Mouse (Mus musculus): ENCODE measurements at regions not wholly inside any gene's neighbourhood (a gene's known extent, or its start where the extent isn't known, plus 50 kb on each side); places are given as distances from the start of the nearest gene placed in this dataset.

GRCm38 (mm10) chr6:117670792-117671525 lies 170.0 kb upstream of the Zfp637 start:
- Histone ChIP-seq H3K4me2 (replicated peaks; ENCODE audit: low read depth, low read length, severe bottlenecking) (peak overlapping the region; percentile 22), H3K27me3 (ENCODE audit: control insufficient read depth, insufficient read depth, low read length) (no peaks in the 10 kb centered on the region)
- peak; percentile 33 for DNase-seq (ENCODE audit: low spot score)

GRCm38 (mm10) chr6:117675059-117675800 lies 165.8 kb upstream of the Zfp637 start:
- Histone ChIP-seq H3K4me1 (ENCODE audit: control insufficient read depth, insufficient read depth, low read length) (peaks cover 37% of the 10 kb centered on the region), H3K27ac (replicated peaks; ENCODE audit: low read depth, low read length) (no peak overlapping the region), H3K4me2 (replicated peaks; ENCODE audit: low read depth, low read length, severe bottlenecking) (no peak overlapping the region), H3K9me3 (ENCODE audit: control insufficient read depth, low read length) (no peaks in the 10 kb centered on the region), H3K36me3 (ENCODE audit: control insufficient read depth, insufficient read depth, low read length) (no peaks in the 10 kb centered on the region), H3K27me3 (ENCODE audit: control insufficient read depth, insufficient read depth, low read length) (no peaks in the 10 kb centered on the region), H3K9ac (ENCODE audit: low read depth, low read length, severe bottlenecking) (no peak overlapping the region), H3K4me3 (replicated peaks; ENCODE audit: low read length) (no peak overlapping the region)
- DNase-seq (ENCODE audit: low spot score), result no peak
- no peak for TF ChIP-seq POLR2A (IDR thresholded peaks at IDR 0.05; ENCODE audit: borderline replicate concordance, extremely low read depth, insufficient read depth, insufficient read length)
- 61% methylated on average over 15 of the region's 15 CpGs for WGBS
- no peak for ATAC-seq (ENCODE audit: low FRiP score, low read depth)

More at GRCm38 (mm10) chr6:117670792-117671525, 170.0 kb upstream of the Zfp637 start:
- Histone ChIP-seq H3K9me3 (ENCODE audit: control insufficient read depth, low read length) (no peaks in the 10 kb centered on the region), H3K4me3 (replicated peaks; ENCODE audit: low read length) (no peak overlapping the region), H3K36me3 (ENCODE audit: control insufficient read depth, insufficient read depth, low read length) (no peaks in the 10 kb centered on the region), H3K4me1 (ENCODE audit: control insufficient read depth, insufficient read depth, low read length) (peaks cover 22% of the 10 kb centered on the region), H3K27ac (replicated peaks; ENCODE audit: low read depth, low read length) (0 out of 2 replicates have a peak overlapping the region, but pooled peaks have one; percentile 7), H3K9ac (ENCODE audit: low read depth, low read length, severe bottlenecking) (no peak overlapping the region)
- WGBS, result 22% methylated on average over 17 of the region's 17 CpGs
- ATAC-seq (ENCODE audit: low FRiP score, low read depth), result no peak; the same call in 1 of the 2 replicates
- TF ChIP-seq POLR2A (IDR thresholded peaks at IDR 0.05; ENCODE audit: borderline replicate concordance, extremely low read depth, insufficient read depth, insufficient read length), result no peak

DNA sequence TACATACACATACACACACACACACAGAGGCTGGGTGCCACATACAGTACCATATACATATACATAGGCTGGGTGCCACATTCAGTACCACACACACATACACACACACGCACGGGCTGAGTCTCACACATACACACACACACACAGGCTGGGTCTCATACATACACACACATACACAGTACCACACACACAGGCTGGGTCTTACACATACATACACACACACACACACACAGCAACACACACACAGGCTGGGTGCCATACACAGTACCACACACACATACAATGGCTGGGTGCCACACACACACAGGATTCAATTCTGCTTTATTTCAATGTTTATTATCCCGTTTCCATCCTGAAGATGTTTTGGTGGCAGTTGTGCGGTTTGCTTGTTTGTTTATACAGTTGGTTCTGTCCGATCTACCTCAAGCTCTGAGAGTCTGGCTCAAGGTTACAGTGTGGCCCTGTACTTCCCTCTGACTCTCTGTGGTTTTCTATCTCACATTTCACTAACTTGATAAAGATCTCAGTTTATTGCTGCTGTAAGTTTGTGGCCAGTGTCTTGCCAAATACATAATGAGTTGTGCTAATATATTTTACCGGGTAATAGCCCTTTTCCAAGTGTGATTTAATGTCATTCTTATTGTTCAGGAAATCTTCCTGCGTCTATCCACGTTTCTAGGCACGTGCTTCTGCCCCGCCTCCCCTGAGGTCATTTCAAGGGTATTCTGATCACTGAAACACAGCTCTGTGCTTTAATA lies 164.7 kb upstream of the Zfp637 start:
- no peak for DNase-seq (ENCODE audit: low spot score)
- peaks cover 27% of the 10 kb centered on the region for H3K4me1 ChIP-seq (ENCODE audit: control insufficient read depth, insufficient read depth, low read length)
- no peak for TF ChIP-seq POLR2A (IDR thresholded peaks at IDR 0.05; ENCODE audit: borderline replicate concordance, extremely low read depth, insufficient read depth, insufficient read length)
- H3K9ac ChIP-seq (ENCODE audit: low read depth, low read length, severe bottlenecking), result no peak overlapping the region
- no peaks in the 10 kb centered on the region for H3K36me3 ChIP-seq (ENCODE audit: control insufficient read depth, insufficient read depth, low read length)
- WGBS, result 49% methylated on average over 10 of the region's 10 CpGs
- no peak overlapping the region for H3K4me3 ChIP-seq (replicated peaks; ENCODE audit: low read length)
- no peak overlapping the region for H3K4me2 ChIP-seq (replicated peaks; ENCODE audit: low read depth, low read length, severe bottlenecking)
- H3K9me3 ChIP-seq (ENCODE audit: control insufficient read depth, low read length), result no peaks in the 10 kb centered on the region
- ATAC-seq (ENCODE audit: low FRiP score, low read depth), result no peak
- no peaks in the 10 kb centered on the region for H3K27me3 ChIP-seq (ENCODE audit: control insufficient read depth, insufficient read depth, low read length)
- no peak overlapping the region for H3K27ac ChIP-seq (replicated peaks; ENCODE audit: low read depth, low read length)

DNA sequence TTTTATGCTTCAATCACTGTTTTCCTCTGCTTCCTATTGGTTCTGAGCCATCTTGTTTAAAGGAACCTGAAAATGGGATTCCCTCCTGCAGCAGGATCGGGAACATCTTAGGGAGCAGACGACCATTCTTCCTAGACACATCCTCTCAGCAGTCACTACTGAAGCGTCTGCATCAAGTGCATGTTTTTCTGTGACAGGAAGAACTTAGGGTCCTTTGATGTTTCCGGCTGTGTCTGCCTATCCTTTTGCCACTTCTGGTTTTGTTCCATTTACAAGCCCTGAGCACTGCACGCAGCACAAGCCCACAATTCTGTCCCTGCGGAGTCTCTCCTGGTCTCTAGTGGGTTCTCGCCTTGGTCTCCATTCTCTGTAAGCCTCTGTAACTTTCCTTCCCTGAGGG lies 163.9 kb upstream of the Zfp637 start:
- no peaks in the 10 kb centered on the region for H3K9me3 ChIP-seq (ENCODE audit: control insufficient read depth, low read length)
- H3K9ac ChIP-seq (ENCODE audit: low read depth, low read length, severe bottlenecking), result no peak overlapping the region
- 14% methylated on average over 7 of the region's 7 CpGs for WGBS
- TF ChIP-seq POLR2A (IDR thresholded peaks at IDR 0.05; ENCODE audit: borderline replicate concordance, extremely low read depth, insufficient read depth, insufficient read length), result no peak
- no peak overlapping the region for H3K4me2 ChIP-seq (replicated peaks; ENCODE audit: low read depth, low read length, severe bottlenecking)
- no peaks in the 10 kb centered on the region for H3K36me3 ChIP-seq (ENCODE audit: control insufficient read depth, insufficient read depth, low read length)
- peaks cover 22% of the 10 kb centered on the region for H3K4me1 ChIP-seq (ENCODE audit: control insufficient read depth, insufficient read depth, low read length)
- no peak overlapping the region for H3K27ac ChIP-seq (replicated peaks; ENCODE audit: low read depth, low read length)
- no peaks in the 10 kb centered on the region for H3K27me3 ChIP-seq (ENCODE audit: control insufficient read depth, insufficient read depth, low read length)
- no peak overlapping the region for H3K4me3 ChIP-seq (replicated peaks; ENCODE audit: low read length)
- DNase-seq (ENCODE audit: low spot score), result no peak
- ATAC-seq (ENCODE audit: low FRiP score, low read depth), result no peak

DNA sequence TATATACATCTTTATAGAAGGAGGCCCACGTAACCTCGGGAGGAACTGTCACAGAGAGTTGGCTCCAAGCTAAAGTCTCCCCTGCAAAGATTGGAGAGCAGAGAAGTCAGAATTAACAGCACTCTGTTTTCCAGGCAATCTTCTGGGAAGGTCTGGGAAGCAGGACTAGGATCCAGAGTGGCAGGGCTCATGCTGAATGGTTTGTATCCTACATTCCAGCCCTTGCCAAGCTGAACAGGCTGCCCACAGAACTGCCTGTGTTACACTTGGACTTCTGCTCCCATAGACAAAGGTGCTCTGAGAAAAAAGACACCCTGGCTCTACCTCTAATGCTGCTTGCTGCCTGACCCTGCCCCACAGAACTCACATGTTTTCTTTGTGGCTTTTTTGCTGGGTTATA lies 163.2 kb upstream of the Zfp637 start:
- ATAC-seq (ENCODE audit: low FRiP score, low read depth) (no peak), DNase-seq (ENCODE audit: low spot score) (no peak)
- H3K4me2 ChIP-seq (replicated peaks; ENCODE audit: low read depth, low read length, severe bottlenecking), result no peak overlapping the region
- no peak overlapping the region for H3K4me3 ChIP-seq (replicated peaks; ENCODE audit: low read length)
- H3K36me3 ChIP-seq (ENCODE audit: control insufficient read depth, insufficient read depth, low read length), result no peaks in the 10 kb centered on the region
- no peaks in the 10 kb centered on the region for H3K9me3 ChIP-seq (ENCODE audit: control insufficient read depth, low read length)
- no peak overlapping the region for H3K27ac ChIP-seq (replicated peaks; ENCODE audit: low read depth, low read length)
- no peaks in the 10 kb centered on the region for H3K27me3 ChIP-seq (ENCODE audit: control insufficient read depth, insufficient read depth, low read length)
- peaks cover 15% of the 10 kb centered on the region for H3K4me1 ChIP-seq (ENCODE audit: control insufficient read depth, insufficient read depth, low read length)
- H3K9ac ChIP-seq (ENCODE audit: low read depth, low read length, severe bottlenecking), result no peak overlapping the region
- 38% methylated on average over 2 of the region's 2 CpGs for WGBS
- TF ChIP-seq POLR2A (IDR thresholded peaks at IDR 0.05; ENCODE audit: borderline replicate concordance, extremely low read depth, insufficient read depth, insufficient read length), result no peak

All from limb, embryonic 14.5 days (tissue).